Mouse (Mus musculus) testis, adult 2 months (tissue): Measurements from ENCODE around the gene Prr19.

Experiments
- CTCF ChIP-seq: fragments of 200-500 bp; IDR thresholded peaks from 2 replicates; pipeline ENCODE4 v1.5.1; 2012; ENCODE audit warnings: low read depth, mild to moderate bottlenecking, inconsistent platforms, low read length, moderate library complexity; ENCODE audit not compliant: control insufficient read depth, insufficient read depth, insufficient replicate concordance
- POLR2A ChIP-seq: fragments of 200-500 bp; IDR thresholded peaks from 2 replicates; pipeline ENCODE4 v1.6.1; 2012; ENCODE audit warnings: low read depth, mild to moderate bottlenecking, inconsistent platforms, low read length, moderate library complexity; ENCODE audit not compliant: control insufficient read depth

GRCm38 (mm10) chr7:25290463-25290862 is 10.7 kb upstream of the Prr19 start:
- no peak for TF ChIP-seq POLR2A
- no peak for TF ChIP-seq CTCF
